Mouse (Mus musculus): Measurements from ENCODE around the gene Gzmn.
"Not testable (repeated sequence)": the region's sequence is repeated elsewhere in the genome, so short reads cannot be mapped to it uniquely, and the experiment has no call there.

Gzmn gene

GRCm38 (mm10) chr14:56174499-56174898 is at the start of gene Gzmn:
Gzmn (minus strand) TSS chr14:56174599.
- DNase-seq (ENCODE audit: low read depth) = no peak

- DNase-seq (ENCODE audit: low read depth) = no peak
Measured at GRCm38 (mm10) chr14:56211317-56211716, 36.9 kb upstream of the Gzmn start, which contains the start of gene Gzmf. Gzmf (minus strand) TSS chr14:56211417.

GRCm38 (mm10) chr14:56205613-56206012 is 31.2 kb upstream of the Gzmn start:
- DNase-seq (ENCODE audit: low read depth) = peak; percentile 65

- peak; percentile 90 for DNase-seq (ENCODE audit: low read depth)
Measured at GRCm38 (mm10) chr14:56205021-56205420, 30.6 kb upstream of the Gzmn start.

- DNase-seq (ENCODE audit: low read depth) = peak; percentile 88
Measured at GRCm38 (mm10) chr14:56203975-56204374, 29.6 kb upstream of the Gzmn start.

- DNase-seq (ENCODE audit: low read depth) = no peak
Measured at GRCm38 (mm10) chr14:56186946-56187345, 12.5 kb upstream of the Gzmn start.

GRCm38 (mm10) chr14:56186521-56186920 is 12.1 kb upstream of the Gzmn start:
- no peak for DNase-seq (ENCODE audit: low read depth)

GRCm38 (mm10) chr14:56177651-56178050 is 3.3 kb upstream of the Gzmn start:
- DNase-seq (ENCODE audit: low read depth) = peak; percentile 64

- no peak for DNase-seq (ENCODE audit: low read depth)
Measured at GRCm38 (mm10) chr14:56173396-56173795, 1.0 kb downstream of the Gzmn start.

- DNase-seq (ENCODE audit: low read depth) = no peak
Measured at GRCm38 (mm10) chr14:56172744-56173143, 1.7 kb downstream of the Gzmn start.

- no peak for DNase-seq (ENCODE audit: low read depth)
Measured at GRCm38 (mm10) chr14:56168009-56168408, 6.4 kb downstream of the Gzmn start.

GRCm38 (mm10) chr14:56162109-56162508 is 12.3 kb downstream of the Gzmn start:
- DNase-seq (ENCODE audit: low read depth) = no peak

GRCm38 (mm10) chr14:56159479-56159878 is 14.9 kb downstream of the Gzmn start, which contains the start of gene Gzmg:
Gzmg (minus strand) TSS chr14:56159579.
- DNase-seq (ENCODE audit: low read depth) = not testable (repeated sequence)

GRCm38 (mm10) chr14:56155340-56155739 is 19.1 kb downstream of the Gzmn start:
- DNase-seq (ENCODE audit: low read depth) = peak; percentile 36

- not testable (repeated sequence) for DNase-seq (ENCODE audit: low read depth)
Measured at GRCm38 (mm10) chr14:56133675-56134074, 40.7 kb downstream of the Gzmn start.

GRCm38 (mm10) chr14:56132508-56132907 is 41.9 kb downstream of the Gzmn start, which contains the start of gene Gzmd:
Gzmd (minus strand) TSS chr14:56132608.
- not testable (repeated sequence) for DNase-seq (ENCODE audit: low read depth)

GRCm38 (mm10) chr14:56128341-56128740 is 46.1 kb downstream of the Gzmn start:
- DNase-seq (ENCODE audit: low read depth) = peak; percentile 23

- DNase-seq (ENCODE audit: low read depth) = no peak
Measured at GRCm38 (mm10) chr14:56123516-56123915, 50.9 kb downstream of the Gzmn start.

GRCm38 (mm10) chr14:56120525-56120924 is 53.9 kb downstream of the Gzmn start, which contains the start of gene Gzme:
Gzme (minus strand) TSS chr14:56120625.
- no peak for DNase-seq (ENCODE audit: low read depth)

Measured in induced T-regulatory cell, adult 2 months (primary cell).